22 mouse cellular contexts compared by ENCODE assay signal in the genomic region with DNA sequence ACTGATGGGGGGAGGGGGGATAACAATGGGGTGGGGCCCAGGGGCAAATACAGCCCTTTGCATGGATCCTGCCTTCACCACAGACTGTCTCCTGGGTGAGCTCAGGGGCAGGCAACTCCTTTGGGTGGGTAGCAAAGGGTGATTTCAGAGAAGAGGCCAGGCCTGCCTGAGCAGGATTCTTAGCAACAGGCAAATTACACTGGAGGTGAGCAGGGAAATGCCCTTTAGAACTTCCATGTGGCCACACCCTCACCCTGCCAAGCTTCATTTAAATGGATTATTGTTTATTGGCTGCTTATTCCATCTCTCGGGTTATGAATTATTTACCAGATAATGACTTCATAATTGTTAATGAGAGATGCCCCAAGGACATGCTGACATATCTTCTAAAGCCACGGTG.
"Had no signal": no experiment of that assay in that cellular context is flagged by ENCODE, and none has a peak within 500 bp of the region (broad histone marks: within the 10 kb centered on the region; RNA-seq: fewer than 3 reads in every experiment).

No protein-coding gene starts in this region.

- DNase-seq: kidney, adult 18-20 months; kidney, postnatal 14 days; layer of hippocampus, postnatal 36 days; left cerebral cortex, postnatal 4 days; liver, postnatal 0 days; lung, embryonic 14.5 days; right cerebral cortex, adult 18-20 months; right cerebral cortex, postnatal 14 days; right cerebral cortex, postnatal 4 days; spleen, adult 18-20 months; thymus, postnatal 25 days had no signal

- H3K27ac ChIP-seq: kidney, embryonic 15.5 days; layer of hippocampus, adult 2 months; left cerebral cortex, adult 2 months; limb, embryonic 12.5 days; limb, embryonic 15.5 days; liver, embryonic 14.5 days; macrophage; midbrain, embryonic 12.5 days; stomach, embryonic 15.5 days had no signal

- H3K9ac ChIP-seq: kidney, embryonic 15.5 days; limb, embryonic 12.5 days; limb, embryonic 15.5 days; liver, embryonic 14.5 days; liver, postnatal 0 days; lung, embryonic 14.5 days; midbrain, embryonic 12.5 days; stomach, embryonic 15.5 days had no signal

- H3K36me3 ChIP-seq: kidney, embryonic 15.5 days; limb, embryonic 12.5 days; limb, embryonic 15.5 days; midbrain, embryonic 12.5 days; stomach, embryonic 15.5 days had no signal

- H3K9me3 ChIP-seq: kidney, embryonic 15.5 days; limb, embryonic 12.5 days; limb, embryonic 15.5 days; midbrain, embryonic 12.5 days; stomach, embryonic 15.5 days had no signal

- H3K4me1 ChIP-seq: stomach, embryonic 15.5 days had no signal

- H3K4me2 ChIP-seq: kidney, embryonic 15.5 days; limb, embryonic 12.5 days; limb, embryonic 15.5 days; liver, embryonic 11.5 days; lung, embryonic 14.5 days; midbrain, embryonic 12.5 days; stomach, embryonic 15.5 days had no signal

- H3K27me3 ChIP-seq: kidney, embryonic 15.5 days; limb, embryonic 12.5 days; limb, embryonic 15.5 days; midbrain, embryonic 12.5 days; stomach, embryonic 15.5 days had no signal

- ATAC-seq: liver, postnatal 0 days; lung, postnatal 0 days had no signal

- H3K4me3 ChIP-seq: kidney, embryonic 15.5 days; layer of hippocampus, adult 2 months; left cerebral cortex, adult 2 months; limb, embryonic 12.5 days; limb, embryonic 15.5 days; midbrain, embryonic 12.5 days; stomach, embryonic 15.5 days had no signal
